Mouse (Mus musculus) gastrocnemius, postnatal 10 days (tissue): Measurements from ENCODE around the gene Slc9b2. TPM values are rescaled to one million over a fixed set of nuclear protein-coding genes. Genes with fewer than 3 reads are reported as not detected.

Experiments used
- DNase-seq: peaks from one replicate; pipeline ENCODE4 v3.0.0; 2021; ENCODE audit warnings: mixed read lengths
- total RNA-seq, 2 experiments: library from RNA; stranded (reverse); gene quantifications; 2 replicates each; pipeline ENCODE4 v1.2.3; 2021

Gene Slc9b2
- total RNA-seq, 2 experiments from 2014 or later, result 0.23 to 7.5 TPM

GRCm38 (mm10) chr3:135312916-135313491, 5.5 kb downstream of the Slc9b2 start:
- no peak for DNase-seq

GRCm38 (mm10) chr3:135313727-135314126, 6.2 kb downstream of the Slc9b2 start:
- DNase-seq, result no peak

- DNase-seq, result no peak
These were observed 7.3 kb downstream of the Slc9b2 start for GRCm38 (mm10) chr3:135314811-135315210.

GRCm38 (mm10) chr3:135315720-135316425, 8.4 kb downstream of the Slc9b2 start:
- DNase-seq, result no peak

- no peak for DNase-seq
These were observed 10.8 kb downstream of the Slc9b2 start for GRCm38 (mm10) chr3:135318331-135318730.

- no peak for DNase-seq
These were observed 16.9 kb downstream of the Slc9b2 start for GRCm38 (mm10) chr3:135324354-135324753.

GRCm38 (mm10) chr3:135327176-135327575, 19.7 kb downstream of the Slc9b2 start:
- DNase-seq, result no peak

GRCm38 (mm10) chr3:135327601-135328000, 20.1 kb downstream of the Slc9b2 start:
- DNase-seq, result no peak

GRCm38 (mm10) chr3:135328560-135328959, 21.1 kb downstream of the Slc9b2 start:
- peak; percentile 57 for DNase-seq

- DNase-seq, result no peak
These were observed 25.2 kb downstream of the Slc9b2 start for GRCm38 (mm10) chr3:135332691-135333090.

GRCm38 (mm10) chr3:135333763-135334162, 26.3 kb downstream of the Slc9b2 start:
- DNase-seq, result no peak

- DNase-seq, result no peak
These were observed 40.3 kb downstream of the Slc9b2 start, which contains the start of gene Slc9b1 for GRCm38 (mm10) chr3:135347739-135348264. Gene Slc9b1 (plus strand): TSS chr3:135348029.

GRCm38 (mm10) chr3:135349022-135349421, 41.5 kb downstream of the Slc9b2 start:
- no peak for DNase-seq

GRCm38 (mm10) chr3:135351857-135352256, 44.4 kb downstream of the Slc9b2 start:
- DNase-seq, result no peak

GRCm38 (mm10) chr3:135357394-135357793, 49.9 kb downstream of the Slc9b2 start:
- DNase-seq, result no peak

GRCm38 (mm10) chr3:135375836-135376235, 68.3 kb downstream of the Slc9b2 start:
- no peak for DNase-seq

GRCm38 (mm10) chr3:135377445-135377844, 69.9 kb downstream of the Slc9b2 start:
- DNase-seq, result no peak

- no peak for DNase-seq
These were observed 72.4 kb downstream of the Slc9b2 start for GRCm38 (mm10) chr3:135379868-135380267.

- no peak for DNase-seq
These were observed 85.7 kb downstream of the Slc9b2 start for GRCm38 (mm10) chr3:135393186-135393585.
